Comparison of ENCODE assay signal across 24 mouse cellular contexts in genomic region chr17:29920089-29920488, GRCm38 (mm10). TPM values are rescaled to one million over a fixed set of nuclear protein-coding genes. Genes with fewer than 3 reads are reported as not detected.
A peak's percentile ranks its signal among the peaks of the same experiment; 100 is the strongest.
DNase-seq lines count a peak whose midpoint lies in the region; ATAC-seq and TF ChIP-seq lines count a peak whose summit lies in the region.
"Had no signal": no experiment of that assay in that cellular context is flagged by ENCODE, and none has a peak within 500 bp of the region (broad histone marks: within the 10 kb centered on the region; RNA-seq: fewer than 3 reads in every experiment).

No protein-coding gene starts in this region.

- ATAC-seq in heart, embryonic 12.5 days (ENCODE audit: insufficient number of reproducible peaks, low FRiP score) = no peak
- ATAC-seq: liver, embryonic 12.5 days had no signal

- H3K9ac ChIP-seq in heart, embryonic 12.5 days = no peak overlapping the region
- H3K9ac ChIP-seq: kidney, embryonic 15.5 days; limb, embryonic 13.5 days; liver, embryonic 12.5 days; lung, embryonic 14.5 days; midbrain, embryonic 12.5 days; neural tube, embryonic 12.5 days had no signal

- no peaks in the 10 kb centered on the region for H3K36me3 ChIP-seq in heart, embryonic 12.5 days
- H3K36me3 ChIP-seq: forebrain, embryonic 10.5 days; kidney, embryonic 15.5 days; limb, embryonic 13.5 days; liver, embryonic 12.5 days; midbrain, embryonic 12.5 days; neural tube, embryonic 12.5 days had no signal

- no peak for TF ChIP-seq CTCF in left cerebral cortex, adult 2 months (IDR thresholded peaks at IDR 0.05)

- no peak for DNase-seq in heart, postnatal 25 days (ENCODE audit: low spot score)
- DNase-seq in heart, postnatal 10 days = peak; percentile 28
- no peak for DNase-seq in heart, adult 18-20 months
- peak; percentile 20 for DNase-seq in retina, embryonic 14.5 days (ENCODE audit: low spot score)
- DNase-seq in retina, postnatal 1 day = no peak
- no peak for DNase-seq in adrenal gland, adult 8-10 months
- DNase-seq in left cerebral cortex, adult 2 months (ENCODE audit: extremely low spot score in 1 of 2, low spot score in 2 of 2) = no peak
- DNase-seq: cerebellum, adult 11-12 months; cerebellum, postnatal 10 days; gastrocnemius, adult 2 months; kidney, adult 11 months; kidney, postnatal 36 days; layer of hippocampus, postnatal 36 days; lung, embryonic 14.5 days; thymus, adult 2 months; thymus, postnatal 4 days had no signal

- 26% methylated on average over 6 of the region's 6 CpGs for WGBS in heart, embryonic 12.5 days

- H3K4me3 ChIP-seq in heart, embryonic 12.5 days = no peak overlapping the region
- H3K4me3 ChIP-seq in left cerebral cortex, adult 2 months = no peak overlapping the region
- H3K4me3 ChIP-seq: forebrain, embryonic 10.5 days; gastrocnemius, adult 2 months; kidney, embryonic 15.5 days; limb, embryonic 13.5 days; liver, embryonic 12.5 days; midbrain, embryonic 12.5 days; neural tube, embryonic 12.5 days had no signal

- peaks cover 29% of the 10 kb centered on the region for H3K4me1 ChIP-seq in heart, embryonic 12.5 days (replicated peaks)
- H3K4me1 ChIP-seq: liver, embryonic 12.5 days had no signal

- no peaks in the 10 kb centered on the region for H3K9me3 ChIP-seq in heart, embryonic 12.5 days (replicated peaks)
- H3K9me3 ChIP-seq: forebrain, embryonic 10.5 days; kidney, embryonic 15.5 days; limb, embryonic 13.5 days; liver, embryonic 12.5 days; midbrain, embryonic 12.5 days; neural tube, embryonic 12.5 days had no signal

- intact Hi-C loops in heart, postnatal 25 days (cut with DNase I) = no loop called here
- intact Hi-C loops in heart, postnatal 10 days (cut with DNase I) = no loop called here
- intact Hi-C loops in left cerebral cortex, adult 2 months (cut with DNase I) = no loop called here

- peak overlapping the region; percentile 25; the same call in 1 of the 2 replicates for H3K27ac ChIP-seq in heart, embryonic 12.5 days (ENCODE audit: poor library complexity, severe bottlenecking)
- H3K27ac ChIP-seq in left cerebral cortex, adult 2 months = no peak overlapping the region
- H3K27ac ChIP-seq: forebrain, embryonic 10.5 days; gastrocnemius, adult 2 months; kidney, embryonic 15.5 days; limb, embryonic 13.5 days; liver, embryonic 12.5 days; neural tube, embryonic 12.5 days; stomach, postnatal 0 days had no signal

- H3K27me3 ChIP-seq in heart, embryonic 12.5 days (replicated peaks) = no peaks in the 10 kb centered on the region
- H3K27me3 ChIP-seq: midbrain, embryonic 12.5 days; neural tube, embryonic 12.5 days had no signal

- H3K4me2 ChIP-seq in heart, embryonic 12.5 days = 0 out of 2 replicates have a peak overlapping the region, but pooled peaks have one; percentile 0
- H3K4me2 ChIP-seq: kidney, embryonic 15.5 days; limb, embryonic 13.5 days; liver, embryonic 12.5 days; lung, embryonic 14.5 days; midbrain, embryonic 12.5 days; neural tube, embryonic 12.5 days had no signal

RNA-seq across cellular contexts. Expression of gene Mdga1, which starts 49.8 kb away (rescaled TPM):
- 3.9 and 6.2 TPM in 2 replicates for polyA plus RNA-seq in heart, embryonic 12.5 days (2016; fragmentation: Nextera tagmentation; extraction: Ambion mirVana)
- total RNA-seq in heart, postnatal 25 days (2021) = 10 to 100 TPM; 14.0 to 18.3 TPM
- 10 to 100 TPM; 17.2 to 17.8 TPM for total RNA-seq in heart, postnatal 10 days (2021)
- 10 to 100 TPM; 16.0 to 16.8 TPM for total RNA-seq in heart, adult 18-20 months (2021)
- 1 to 10 TPM in 1 of 4 experiments, under 1 TPM in 3; 0.21 to 2.2 (median 0.66) TPM for total RNA-seq in adrenal gland, adult 8-10 months (2022)
- 10 to 100 TPM; 27.8 to 32.7 TPM for total RNA-seq in left cerebral cortex, adult 2 months (2021)

Comparison
In these comparisons a context has a peak if more than half of its experiments do, and no peak if none do; other contexts are left out.
1. DNase-seq: peak in heart, postnatal 10 days (2 of 2) and retina, embryonic 14.5 days (single experiment); none in heart, postnatal 25 days (single experiment), heart, adult 18-20 months (0 of 2), retina, postnatal 1 day (single experiment), adrenal gland, adult 8-10 months (single experiment) and left cerebral cortex, adult 2 months (0 of 2).
2. RNA of gene Mdga1, which starts 49.8 kb away (total RNA-seq): 27.8 to 32.7 TPM in left cerebral cortex, adult 2 months, 14.0 to 18.3 TPM in heart, postnatal 25 days, 17.2 to 17.8 TPM in heart, postnatal 10 days and 16.0 to 16.8 TPM in heart, adult 18-20 months; 0.21 to 2.2 TPM in adrenal gland, adult 8-10 months; every median in the first group is over 4 times any median in the second.